In the genomic region with DNA sequence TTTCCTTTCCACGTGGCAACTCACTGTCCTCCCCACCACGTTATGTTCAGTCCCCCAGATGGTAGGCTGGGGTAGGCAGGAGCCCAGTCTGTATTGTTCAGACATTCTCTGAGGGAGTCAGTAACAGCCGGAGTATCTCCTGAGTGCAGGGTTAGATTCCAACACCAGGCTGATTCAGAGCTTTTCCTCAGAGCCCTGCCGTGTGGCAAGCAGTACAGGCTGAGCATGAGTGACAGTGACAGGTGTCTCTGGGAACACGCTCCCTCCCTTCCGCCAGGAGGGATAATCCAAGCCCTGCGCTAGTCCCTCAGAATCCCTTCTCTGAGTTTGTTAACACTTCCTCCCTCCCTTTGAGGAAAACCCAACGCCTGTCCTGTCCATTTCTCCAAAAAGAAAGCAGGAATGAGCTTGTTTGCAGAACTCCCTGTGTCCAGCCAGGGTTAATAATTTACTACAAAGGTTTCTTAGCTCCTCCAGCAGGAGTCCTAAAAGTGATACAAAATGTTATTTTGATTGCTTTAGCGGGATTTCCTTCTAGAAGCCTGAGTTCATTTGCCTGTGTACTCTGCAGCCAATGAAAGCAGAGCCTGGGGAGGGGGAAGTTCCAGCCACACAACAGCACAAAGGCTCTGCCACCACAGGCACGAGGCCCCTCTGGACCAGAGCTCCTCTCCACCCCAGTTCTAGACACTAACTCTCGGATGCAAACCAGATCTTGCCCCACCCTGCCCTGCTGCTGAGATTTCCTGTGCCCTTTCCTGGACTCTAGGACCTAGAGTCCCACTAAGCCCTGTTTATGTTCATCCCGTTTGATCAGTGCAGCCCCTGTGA, we compare ENCODE assay signal across 12 mouse cellular contexts.
DNase-seq lines count a peak whose midpoint lies in the region; ATAC-seq and TF ChIP-seq lines count a peak whose summit lies in the region.
"Had no signal": no experiment of that assay in that cellular context is flagged by ENCODE, and none has a peak within 500 bp of the region (broad histone marks: within the 10 kb centered on the region; RNA-seq: fewer than 3 reads in every experiment).

No protein-coding gene starts in this region.

- H3K27ac ChIP-seq in embryonic facial prominence, embryonic 10.5 days (replicated peaks): 0 out of 2 replicates have a peak overlapping the region, but pooled peaks have one; percentile 5
- no peak overlapping the region for H3K27ac ChIP-seq in intestine, embryonic 14.5 days (ENCODE audit: low read depth)
- no peak overlapping the region for H3K27ac ChIP-seq in liver, postnatal 0 days (ENCODE audit: low read depth)
- H3K27ac ChIP-seq: embryonic facial prominence, embryonic 12.5 days; heart, adult 2 months; midbrain, embryonic 12.5 days had no signal

- H3K4me2 ChIP-seq in intestine, embryonic 14.5 days (ENCODE audit: low read length): peak overlapping the region; percentile 36
- peak overlapping the region; percentile 60 for H3K4me2 ChIP-seq in liver, postnatal 0 days (ENCODE audit: low read depth, low read length)
- H3K4me2 ChIP-seq: embryonic facial prominence, embryonic 12.5 days; midbrain, embryonic 12.5 days had no signal

- H3K36me3 ChIP-seq in embryonic facial prominence, embryonic 10.5 days (replicated peaks): no peaks in the 10 kb centered on the region
- no peaks in the 10 kb centered on the region for H3K36me3 ChIP-seq in intestine, embryonic 14.5 days (ENCODE audit: control insufficient read depth, insufficient read depth, low read length)
- H3K36me3 ChIP-seq in liver, postnatal 0 days (replicated peaks; ENCODE audit: insufficient read depth, low read length): no peaks in the 10 kb centered on the region
- H3K36me3 ChIP-seq: embryonic facial prominence, embryonic 12.5 days; midbrain, embryonic 12.5 days had no signal

- no peak for TF ChIP-seq CTCF in liver, postnatal 0 days (IDR thresholded peaks at IDR 0.05; ENCODE audit: low read depth)

- H3K9ac ChIP-seq in intestine, embryonic 14.5 days (ENCODE audit: low read length): no peak overlapping the region
- H3K9ac ChIP-seq in liver, postnatal 0 days (replicated peaks): no peak overlapping the region
- H3K9ac ChIP-seq: embryonic facial prominence, embryonic 12.5 days; midbrain, embryonic 12.5 days had no signal

- TF ChIP-seq EP300 in liver, postnatal 0 days (IDR thresholded peaks at IDR 0.05; ENCODE audit: low read depth): no peak

- H3K27me3 ChIP-seq in embryonic facial prominence, embryonic 10.5 days (replicated peaks; ENCODE audit: low read depth, poor library complexity, severe bottlenecking): no peaks in the 10 kb centered on the region
- no peaks in the 10 kb centered on the region for H3K27me3 ChIP-seq in intestine, embryonic 14.5 days (replicated peaks; ENCODE audit: control insufficient read depth, insufficient read depth, low read length)
- no peaks in the 10 kb centered on the region for H3K27me3 ChIP-seq in liver, postnatal 0 days (ENCODE audit: insufficient read depth, low read length)
- H3K27me3 ChIP-seq: embryonic facial prominence, embryonic 12.5 days had no signal

- H3K9me3 ChIP-seq in embryonic facial prominence, embryonic 10.5 days: no peaks in the 10 kb centered on the region
- no peaks in the 10 kb centered on the region for H3K9me3 ChIP-seq in intestine, embryonic 14.5 days (ENCODE audit: control insufficient read depth, low read length)
- no peaks in the 10 kb centered on the region for H3K9me3 ChIP-seq in liver, postnatal 0 days (ENCODE audit: low read length)
- H3K9me3 ChIP-seq: embryonic facial prominence, embryonic 12.5 days; midbrain, embryonic 12.5 days had no signal

- peak; percentile 26 for DNase-seq in kidney, adult 18-20 months
- DNase-seq in kidney, postnatal 4 days: no peak
- peak; percentile 20 for DNase-seq in embryonic facial prominence, embryonic 10.5 days (ENCODE audit: low spot score)
- peak; percentile 51 for DNase-seq in intestine, embryonic 14.5 days (ENCODE audit: low spot score)
- no peak for DNase-seq in liver, postnatal 0 days
- DNase-seq in ovary, adult 18-20 months (ENCODE audit: low spot score): no peak
- DNase-seq in heart, adult 18-20 months: no peak
- DNase-seq in adrenal gland, adult 2 months: no peak
- DNase-seq: heart, adult 2 months; right cerebral cortex, postnatal 4 days had no signal

- 34% methylated on average over 12 of the region's 12 CpGs for WGBS in embryonic facial prominence, embryonic 10.5 days
- 11% methylated on average over 12 of the region's 12 CpGs for WGBS in intestine, embryonic 14.5 days
- 26% methylated on average over 12 of the region's 12 CpGs for WGBS in liver, postnatal 0 days (ENCODE audit: insufficient replicate concordance)

- no peak overlapping the region for H3K4me3 ChIP-seq in embryonic facial prominence, embryonic 10.5 days
- H3K4me3 ChIP-seq in intestine, embryonic 14.5 days (ENCODE audit: low read depth, low read length): no peak overlapping the region; the same call in 1 of the 2 replicates
- peak overlapping the region; percentile 30; the same call in 1 of the 2 replicates for H3K4me3 ChIP-seq in liver, postnatal 0 days (ENCODE audit: low read depth, low read length)
- H3K4me3 ChIP-seq: embryonic facial prominence, embryonic 12.5 days; heart, adult 2 months; midbrain, embryonic 12.5 days had no signal

- no peak for ATAC-seq in intestine, embryonic 14.5 days (replicated peaks; ENCODE audit: low FRiP score, low TSS enrichment, low read depth)
- ATAC-seq in liver, postnatal 0 days: no peak

- H3K4me1 ChIP-seq in embryonic facial prominence, embryonic 10.5 days: peaks cover 9% of the 10 kb centered on the region; the same call in 1 of the 2 replicates
- peaks cover 7% of the 10 kb centered on the region; the same call in 1 of the 2 replicates for H3K4me1 ChIP-seq in intestine, embryonic 14.5 days (replicated peaks; ENCODE audit: control insufficient read depth, insufficient read depth, low read length)
- H3K4me1 ChIP-seq in liver, postnatal 0 days (ENCODE audit: insufficient read depth): peaks cover 3% of the 10 kb centered on the region; the same call in 1 of the 2 replicates
- H3K4me1 ChIP-seq: embryonic facial prominence, embryonic 12.5 days had no signal

Comparison
In these comparisons a context has a peak if more than half of its experiments do, and no peak if none do; other contexts are left out.
1. DNase-seq: peak in kidney, adult 18-20 months (single experiment), embryonic facial prominence, embryonic 10.5 days (single experiment) and intestine, embryonic 14.5 days (single experiment); none in kidney, postnatal 4 days (0 of 2), liver, postnatal 0 days (single experiment), ovary, adult 18-20 months (single experiment), heart, adult 18-20 months (0 of 2) and adrenal gland, adult 2 months (single experiment).